Mouse (Mus musculus) heart, postnatal 0 days (tissue): Measurements from ENCODE around the gene Aldob.

Experiments used
- CTCF ChIP-seq: IDR thresholded peaks from 2 replicates; pipeline ENCODE4 v1.5.1; 2016; ENCODE audit warnings: antibody characterized with exemption, control low read depth, low read depth
- EP300 ChIP-seq: IDR thresholded peaks from 2 replicates; pipeline ENCODE4 v1.6.1; 2016; ENCODE audit warnings: antibody characterized with exemption, low read depth

DNA sequence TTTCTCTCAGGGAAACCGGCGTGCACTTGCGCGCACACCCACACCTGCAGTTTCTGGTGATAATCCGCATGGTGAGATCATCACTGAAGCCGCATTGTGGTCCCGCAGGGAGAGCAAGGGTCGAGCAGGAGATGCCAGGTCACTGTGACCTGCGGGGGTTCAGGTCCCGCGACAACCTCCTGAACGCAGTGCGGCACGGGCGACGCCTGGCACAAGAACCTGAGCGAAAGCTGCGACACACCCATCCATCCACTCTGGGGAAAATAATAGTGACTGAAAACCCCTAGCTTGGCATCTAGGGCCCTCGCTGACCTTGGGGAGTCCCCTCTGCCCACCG lies 47.5 kb upstream of the Aldob start:
- TF ChIP-seq CTCF (no peak), EP300 (no peak)
